Mouse (Mus musculus) stomach, embryonic 14.5 days (tissue): Measurements from ENCODE around the gene Kcnma1. TPM values are rescaled to one million over a fixed set of nuclear protein-coding genes. Genes with fewer than 3 reads are reported as not detected.

Source experiments
- ATAC-seq: fragments of 200-750 bp; cut with Nextera tagmentation; 2 replicates; pipeline ENCODE4 v1.8.0; 2017; ENCODE audit warnings: low read depth, moderate TSS enrichment; ENCODE audit not compliant: insufficient number of reproducible peaks, insufficient read depth, low FRiP score
- H3K27ac ChIP-seq: fragments of 300-500 bp; sonication (generic); 2 replicates; pipeline ENCODE4 v1.5.1; 2014; ENCODE audit warnings: mild to moderate bottlenecking, low read length, moderate library complexity, mixed read lengths
- H3K27me3 ChIP-seq: fragments of 300-500 bp; sonication (generic); 2 replicates; pipeline ENCODE4 v1.6.1; 2014; ENCODE audit warnings: low read length, control low read depth, mixed read lengths; ENCODE audit not compliant: control insufficient read depth, insufficient read depth
- H3K36me3 ChIP-seq: fragments of 300-500 bp; sonication (generic); 2 replicates; pipeline ENCODE4 v1.6.1; 2014; ENCODE audit warnings: mild to moderate bottlenecking, control low read depth, low read length, moderate library complexity, mixed read lengths; ENCODE audit not compliant: control insufficient read depth, insufficient read depth
- H3K4me1 ChIP-seq: fragments of 300-500 bp; sonication (generic); 2 replicates; pipeline ENCODE4 v1.6.1; 2014; ENCODE audit warnings: low read length, control low read depth, mixed read lengths; ENCODE audit not compliant: control insufficient read depth, insufficient read depth
- H3K4me2 ChIP-seq: fragments of 300-500 bp; sonication (generic); replicated peaks from 2 replicates; pipeline ENCODE4 v1.6.1; 2014; ENCODE audit warnings: low read depth, low read length, control low read depth
- H3K4me3 ChIP-seq: fragments of 300-500 bp; sonication (generic); 2 replicates; pipeline ENCODE4 v1.5.1; 2014; ENCODE audit warnings: low read depth, low read length, control low read depth
- H3K9ac ChIP-seq: fragments of 300-500 bp; sonication (generic); replicated peaks from 2 replicates; pipeline ENCODE4 v1.6.1; 2014; ENCODE audit warnings: low read depth, mild to moderate bottlenecking, control low read depth, low read length, moderate library complexity, mixed read lengths
- H3K9me3 ChIP-seq: fragments of 300-500 bp; sonication (generic); 2 replicates; pipeline ENCODE4 v1.6.1; 2016; ENCODE audit warnings: low read depth, low read length, control low read depth; ENCODE audit not compliant: control insufficient read depth
- WGBS: fragments of 180-500 bp; shearing (Covaris S2); extraction: QIAGEN DNeasy Blood & Tissue Kit; methylation state at CpG from one replicate; pipeline ENCODE4 v1.1.7; 2014; 5-methylcytosine and 5-hydroxymethylcytosine counted together
- polyA plus RNA-seq: library from polyadenylated mRNA; unstranded; fragments of >200 nt; fragmentation: Nextera tagmentation; extraction: Ambion mirVana; gene quantifications from 2 replicates; pipeline ENCODE4 v1.2.1, GENCODE M21; 2014

Kcnma1 gene
- polyA plus RNA-seq, 1 experiment from 2014 or later: 14.4 TPM

- Histone ChIP-seq H3K4me3 (no peak overlapping the region), H3K27me3 (no peaks in the 10 kb centered on the region), H3K4me2 (no peak overlapping the region), H3K9ac (no peak overlapping the region), H3K36me3 (no peaks in the 10 kb centered on the region), H3K4me1 (0 out of 2 replicates have a peak, but pooled peaks cover 5% of the 10 kb centered on the region), H3K27ac (no peak overlapping the region), H3K9me3 (no peaks in the 10 kb centered on the region)
- 51% methylated on average over 11 of the region's 11 CpGs for WGBS
- ATAC-seq: no peak
Measured at GRCm38 (mm10) chr14:23385776-23386608, 628.3 kb downstream of the Kcnma1 start.

GRCm38 (mm10) chr14:23378351-23379087 lies 635.8 kb downstream of the Kcnma1 start:
- ATAC-seq: no peak
- no peak overlapping the region for H3K4me3 ChIP-seq
- H3K27ac ChIP-seq: no peak overlapping the region
- H3K4me1 ChIP-seq: peaks cover 7% of the 10 kb centered on the region; the same call in 1 of the 2 replicates
- H3K27me3 ChIP-seq: no peaks in the 10 kb centered on the region
- 38% methylated on average over 6 of the region's 6 CpGs for WGBS
- no peak overlapping the region for H3K4me2 ChIP-seq
- H3K9ac ChIP-seq: no peak overlapping the region
- no peaks in the 10 kb centered on the region for H3K9me3 ChIP-seq
- no peaks in the 10 kb centered on the region for H3K36me3 ChIP-seq

GRCm38 (mm10) chr14:23372021-23372420 lies 642.3 kb downstream of the Kcnma1 start:
- Histone ChIP-seq H3K27ac (no peak overlapping the region), H3K36me3 (no peaks in the 10 kb centered on the region), H3K27me3 (no peaks in the 10 kb centered on the region), H3K9ac (no peak overlapping the region), H3K9me3 (no peaks in the 10 kb centered on the region), H3K4me2 (no peak overlapping the region), H3K4me3 (no peak overlapping the region), H3K4me1 (no peaks in the 10 kb centered on the region)
- WGBS: 75% methylated on average over 3 of the region's 3 CpGs
- ATAC-seq: no peak

GRCm38 (mm10) chr14:23360491-23360995 lies 653.7 kb downstream of the Kcnma1 start:
- Histone ChIP-seq H3K9me3 (no peaks in the 10 kb centered on the region), H3K4me1 (no peaks in the 10 kb centered on the region), H3K9ac (no peak overlapping the region), H3K4me2 (no peak overlapping the region), H3K27me3 (no peaks in the 10 kb centered on the region), H3K4me3 (no peak overlapping the region), H3K27ac (no peak overlapping the region), H3K36me3 (no peaks in the 10 kb centered on the region)
- ATAC-seq: no peak
- WGBS: 57% methylated on average over 11 of the region's 11 CpGs

- H3K27ac ChIP-seq: no peak overlapping the region
- ATAC-seq: no peak
- no peaks in the 10 kb centered on the region for H3K36me3 ChIP-seq
- H3K27me3 ChIP-seq: no peaks in the 10 kb centered on the region
- no peak overlapping the region for H3K9ac ChIP-seq
- 91% methylated on average over 6 of the region's 6 CpGs for WGBS
- no peaks in the 10 kb centered on the region for H3K9me3 ChIP-seq
- H3K4me2 ChIP-seq: no peak overlapping the region
- no peaks in the 10 kb centered on the region for H3K4me1 ChIP-seq
- H3K4me3 ChIP-seq: no peak overlapping the region
Measured at GRCm38 (mm10) chr14:23358776-23359175, 655.5 kb downstream of the Kcnma1 start.

GRCm38 (mm10) chr14:23357529-23358278 lies 656.6 kb downstream of the Kcnma1 start:
- Histone ChIP-seq H3K9ac (no peak overlapping the region), H3K4me1 (no peaks in the 10 kb centered on the region), H3K4me2 (no peak overlapping the region), H3K9me3 (no peaks in the 10 kb centered on the region), H3K4me3 (no peak overlapping the region), H3K27ac (no peak overlapping the region), H3K27me3 (no peaks in the 10 kb centered on the region), H3K36me3 (no peaks in the 10 kb centered on the region)
- ATAC-seq: no peak
- 74% methylated on average over 8 of the region's 8 CpGs for WGBS

GRCm38 (mm10) chr14:23326786-23327185 lies 687.5 kb downstream of the Kcnma1 start:
- Histone ChIP-seq H3K4me1 (no peaks in the 10 kb centered on the region), H3K27ac (no peak overlapping the region), H3K9ac (no peak overlapping the region), H3K4me2 (no peak overlapping the region), H3K4me3 (no peak overlapping the region), H3K9me3 (no peaks in the 10 kb centered on the region), H3K36me3 (no peaks in the 10 kb centered on the region), H3K27me3 (no peaks in the 10 kb centered on the region)
- WGBS: 77% methylated on average over 3 of the region's 3 CpGs
- ATAC-seq: no peak

- H3K4me3 ChIP-seq: no peak overlapping the region
- H3K4me1 ChIP-seq: no peaks in the 10 kb centered on the region
- H3K9ac ChIP-seq: no peak overlapping the region
- H3K27ac ChIP-seq: no peak overlapping the region
- 88% methylated on average over 5 of the region's 5 CpGs for WGBS
- no peaks in the 10 kb centered on the region for H3K36me3 ChIP-seq
- no peaks in the 10 kb centered on the region for H3K9me3 ChIP-seq
- ATAC-seq: no peak
- H3K4me2 ChIP-seq: no peak overlapping the region
- H3K27me3 ChIP-seq: no peaks in the 10 kb centered on the region
Measured at GRCm38 (mm10) chr14:23305288-23305687, 709.0 kb downstream of the Kcnma1 start.
